Mouse (Mus musculus) liver, embryonic 14.5 days (tissue): ENCODE data around the gene Neurl1a. TPM values are rescaled to one million over a fixed set of nuclear protein-coding genes. Genes with fewer than 3 reads are reported as not detected.

Source experiments
- ATAC-seq: fragments of 200-750 bp; cut with Nextera tagmentation; 2 replicates; pipeline ENCODE4 v1.8.0; 2017; ENCODE audit warnings: moderate number of reproducible peaks, mild to moderate bottlenecking, moderate library complexity; ENCODE audit not compliant: insufficient read depth
- DNase-seq, 3 experiments: peaks; one replicate each; pipeline ENCODE4 v3.0.0-alpha.2; 2012 to 2013; ENCODE audit warnings: low read depth in 3 of 3, low spot score in 3 of 3
- H3K27ac ChIP-seq: fragments of 300-500 bp; sonication (generic); 2 replicates; pipeline ENCODE4 v1.5.1; 2014; ENCODE audit warnings: moderate library complexity, mild to moderate bottlenecking, control low read depth, inconsistent platforms
- H3K27me3 ChIP-seq: fragments of 300-500 bp; sonication (generic); 2 replicates; pipeline ENCODE4 v1.6.1; 2014; ENCODE audit warnings: mild to moderate bottlenecking, low read length, moderate library complexity; ENCODE audit not compliant: control insufficient read depth, insufficient read depth
- H3K36me3 ChIP-seq: fragments of 300-500 bp; sonication (generic); replicated peaks from 2 replicates; pipeline ENCODE4 v1.6.1; 2014; ENCODE audit warnings: low read depth; ENCODE audit not compliant: control insufficient read depth, insufficient read depth
- H3K4me1 ChIP-seq, 2 experiments: fragments of 200-500 bp in 1 of 2; fragments of 300-500 bp in 1 of 2; sonication (generic) in 1 of 2; replicated peaks; 2 replicates each; pipeline ENCODE4 v1.6.1; 2012 to 2014; ENCODE audit warnings: antibody characterized with exemption in 1 of 2, inconsistent platforms in 1 of 2, low read length in 1 of 2; ENCODE audit not compliant: control insufficient read depth in 2 of 2, insufficient read depth in 2 of 2
- H3K4me2 ChIP-seq: fragments of 300-500 bp; sonication (generic); 2 replicates; pipeline ENCODE4 v1.6.1; 2014; ENCODE audit warnings: low read depth, mild to moderate bottlenecking, control low read depth, moderate library complexity
- H3K4me3 ChIP-seq, 2 experiments: fragments of 200-500 bp in 1 of 2; fragments of 300-500 bp in 1 of 2; sonication (generic) in 1 of 2; 2 replicates each; pipeline ENCODE4 v1.5.1; 2012 to 2014; ENCODE audit warnings: low read depth in 2 of 2, low read length in 2 of 2, mild to moderate bottlenecking in 2 of 2, control low read depth in 1 of 2, inconsistent platforms in 1 of 2, moderate library complexity in 1 of 2; ENCODE audit not compliant: insufficient read depth in 1 of 2
- H3K9ac ChIP-seq: fragments of 300-500 bp; sonication (generic); replicated peaks from 2 replicates; pipeline ENCODE4 v1.6.1; 2014; ENCODE audit warnings: mild to moderate bottlenecking, control low read depth, moderate library complexity
- H3K9me3 ChIP-seq: fragments of 300-500 bp; sonication (generic); 2 replicates; pipeline ENCODE4 v1.6.1; 2016; ENCODE audit warnings: low read length, mixed read lengths; ENCODE audit not compliant: control insufficient read depth
- CTCF ChIP-seq: IDR thresholded peaks from 2 replicates; pipeline ENCODE4 v1.5.1; 2016; ENCODE audit warnings: antibody characterized with exemption, low read depth, control low read depth
- EP300 ChIP-seq: IDR thresholded peaks from 2 replicates; pipeline ENCODE4 v1.6.1; 2016; ENCODE audit warnings: antibody characterized with exemption, low read depth
- WGBS: fragments of 180-500 bp; shearing (Covaris S2); extraction: QIAGEN DNeasy Blood & Tissue Kit; methylation state at CpG from one replicate; pipeline ENCODE4 v1.1.7; 2014; ENCODE audit not compliant: insufficient replicate concordance; 5-methylcytosine and 5-hydroxymethylcytosine counted together
- polyA plus RNA-seq, 2 experiments: library from polyadenylated mRNA; depleted of rRNA in 1 of 2; stranded (reverse) in 1 of 2; unstranded in 1 of 2; fragments of >200 nt; fragmentation: Nextera tagmentation in 1 of 2; extraction: Ambion mirVana in 1 of 2; gene quantifications; 2 replicates each; pipeline versions ENCODE4 v1.2.1 to v1.2.3; 2012 to 2014

Gene Neurl1a
- polyA plus RNA-seq, 2 experiments, result 0.53 to 0.70 TPM

GRCm38 (mm10) chr19:47248906-47249568 is 70.4 kb downstream of the Neurl1a start:
- H3K9me3 ChIP-seq, result no peaks in the 10 kb centered on the region
- H3K27ac ChIP-seq, result no peak overlapping the region
- H3K4me3 ChIP-seq, result no peak overlapping the region
- no peaks in the 10 kb centered on the region for H3K4me1 ChIP-seq
- DNase-seq, result no peak
- TF ChIP-seq EP300 (no peak), CTCF (no peak)
- no peaks in the 10 kb centered on the region for H3K36me3 ChIP-seq
- no peak overlapping the region for H3K9ac ChIP-seq
- H3K4me2 ChIP-seq, result no peak overlapping the region
- WGBS, result 62% methylated on average over 16 of the region's 16 CpGs
- peaks cover 19% of the 10 kb centered on the region for H3K27me3 ChIP-seq
- no peak for ATAC-seq

GRCm38 (mm10) chr19:47250931-47251330 is 72.3 kb downstream of the Neurl1a start:
- DNase-seq, result no peak
- Histone ChIP-seq H3K36me3 (no peaks in the 10 kb centered on the region), H3K27me3 (peaks cover 21% of the 10 kb centered on the region), H3K4me3 (no peak overlapping the region), H3K4me2 (no peak overlapping the region), H3K4me1 (no peaks in the 10 kb centered on the region), H3K27ac (no peak overlapping the region), H3K9me3 (no peaks in the 10 kb centered on the region), H3K9ac (no peak overlapping the region)
- ATAC-seq, result no peak
- 48% methylated on average over 6 of the region's 6 CpGs for WGBS
- TF ChIP-seq EP300, result no peak
- TF ChIP-seq CTCF, result no peak

- Histone ChIP-seq H3K9me3 (no peaks in the 10 kb centered on the region), H3K27ac (no peak overlapping the region), H3K4me2 (peak overlapping the region; percentile 38), H3K27me3 (peaks cover 21% of the 10 kb centered on the region), H3K4me3 (peak overlapping the region in 1 of 2 experiments; percentile 14; a peak in 2 of 4 replicates), H3K9ac (no peak overlapping the region), H3K36me3 (no peaks in the 10 kb centered on the region), H3K4me1 (no peaks in the 10 kb centered on the region)
- ATAC-seq (no peak), DNase-seq (no peak)
- TF ChIP-seq EP300 (no peak), CTCF (no peak)
- 6% methylated on average over 90 of the region's 90 CpGs for WGBS
Observed at GRCm38 (mm10) chr19:47253053-47253628, 74.5 kb downstream of the Neurl1a start.

DNA sequence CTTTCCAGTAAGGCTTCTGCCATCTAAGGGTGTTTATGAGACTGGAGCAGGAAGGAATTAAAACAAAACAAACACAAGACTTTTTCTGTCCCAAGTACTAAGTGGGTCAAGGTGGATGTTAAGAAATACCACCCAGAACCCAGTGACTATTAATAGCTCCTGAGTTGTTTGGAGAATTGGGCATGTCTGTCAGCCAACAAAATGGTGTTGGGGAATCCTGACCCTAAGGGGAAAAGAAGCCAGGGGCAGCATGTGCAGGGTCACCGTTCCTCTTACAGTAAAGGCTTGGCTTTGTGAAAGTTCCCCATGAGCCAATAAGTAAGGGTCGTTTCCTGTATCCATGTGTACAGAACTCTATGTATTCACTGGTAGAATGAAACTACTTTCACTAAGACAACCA is 76.4 kb downstream of the Neurl1a start:
- TF ChIP-seq CTCF, result no peak
- no peak for TF ChIP-seq EP300
- Histone ChIP-seq H3K27ac (no peak overlapping the region), H3K4me1 (no peaks in the 10 kb centered on the region), H3K4me2 (no peak overlapping the region), H3K27me3 (peaks cover 21% of the 10 kb centered on the region), H3K9me3 (no peaks in the 10 kb centered on the region), H3K36me3 (no peaks in the 10 kb centered on the region), H3K4me3 (no peak overlapping the region), H3K9ac (no peak overlapping the region)
- WGBS, result 58% methylated on average over 2 of the region's 2 CpGs
- DNase-seq, result no peak
- no peak for ATAC-seq

DNA sequence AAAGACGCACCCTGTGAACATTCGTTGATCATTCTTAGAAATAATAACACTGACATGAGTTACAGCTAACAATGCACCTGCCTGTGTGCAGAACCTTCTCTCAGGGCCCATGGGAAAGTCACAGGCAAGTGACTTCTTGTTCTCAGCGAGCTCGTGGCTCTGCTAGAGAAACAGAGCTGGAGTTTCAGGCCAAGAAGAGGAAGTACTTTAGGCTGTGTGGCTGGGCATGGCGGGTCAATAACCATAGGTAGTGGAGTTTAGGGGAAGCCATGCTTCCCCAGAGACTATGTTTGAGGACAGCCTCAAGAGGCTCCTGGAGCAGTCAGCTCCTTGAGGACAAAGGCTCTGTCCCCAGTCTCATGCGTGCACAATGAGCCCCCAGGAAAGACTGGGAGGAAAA is 77.3 kb downstream of the Neurl1a start:
- Histone ChIP-seq H3K4me1 (no peaks in the 10 kb centered on the region), H3K9ac (no peak overlapping the region), H3K27me3 (peaks cover 21% of the 10 kb centered on the region), H3K27ac (no peak overlapping the region), H3K4me3 (no peak overlapping the region), H3K36me3 (no peaks in the 10 kb centered on the region), H3K4me2 (no peak overlapping the region), H3K9me3 (no peaks in the 10 kb centered on the region)
- ATAC-seq (no peak), DNase-seq (no peak)
- no peak for TF ChIP-seq EP300
- no peak for TF ChIP-seq CTCF
- WGBS, result 24% methylated on average over 6 of the region's 6 CpGs
